Mouse (Mus musculus) olfactory bulb, adult 2 months (tissue): ENCODE data around the gene Usp46.

Experiments
- CTCF ChIP-seq: fragments of 200-500 bp; IDR thresholded peaks from 2 replicates; pipeline ENCODE4 v1.5.1; 2012; ENCODE audit warnings: low read depth, mild to moderate bottlenecking, low read length, moderate library complexity; ENCODE audit not compliant: insufficient read depth
- POLR2A ChIP-seq: fragments of 200-500 bp; IDR thresholded peaks from 2 replicates; pipeline ENCODE4 v1.6.1; 2012; ENCODE audit warnings: mild to moderate bottlenecking, low read depth, low read length, moderate library complexity; ENCODE audit not compliant: insufficient read depth

DNA sequence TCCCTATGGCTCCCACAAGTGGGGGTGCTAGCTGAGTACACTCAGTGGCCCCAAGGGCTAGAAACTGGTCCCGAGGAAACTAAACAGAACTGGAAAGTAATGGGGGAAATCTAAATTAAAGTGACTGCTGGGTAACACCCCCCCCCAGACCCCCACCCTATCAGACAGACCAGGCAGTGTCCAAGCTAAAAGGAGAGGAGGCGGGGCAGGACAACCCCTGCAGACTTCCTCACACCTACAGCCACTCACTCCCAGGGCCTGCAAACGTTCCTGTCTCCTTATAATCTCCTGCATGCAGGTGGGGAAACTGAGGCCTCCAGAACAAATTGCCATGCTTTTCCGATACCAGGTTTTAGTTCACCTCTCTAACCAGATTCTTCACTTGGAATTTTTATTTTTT lies 885 bp downstream of the Usp46 start:
- TF ChIP-seq CTCF (no peak), POLR2A (no peak)
